Mouse (Mus musculus) urinary bladder, adult 2 months (tissue): Measurements from ENCODE around the gene Igsf9. TPM values are rescaled to one million over a fixed set of nuclear protein-coding genes. Genes with fewer than 3 reads are reported as not detected.

Experiments
- DNase-seq: peaks from one replicate; pipeline ENCODE4 v3.0.0; 2022; ENCODE audit warnings: low spot score
- polyA plus RNA-seq: library from polyadenylated mRNA; depleted of rRNA; stranded (reverse); fragments of >200 nt; gene quantifications from 2 replicates; pipeline ENCODE4 v1.2.3, GENCODE M21; 2012

The Igsf9 gene
- polyA plus RNA-seq, 1 experiment, result 14.1 TPM

- DNase-seq, result no peak
Measured at GRCm38 (mm10) chr1:172496030-172496429, 14.4 kb downstream of the Igsf9 start.

GRCm38 (mm10) chr1:172497428-172497827 lies 15.8 kb downstream of the Igsf9 start:
- DNase-seq, result no peak

- DNase-seq, result peak; percentile 75
Measured at GRCm38 (mm10) chr1:172499765-172500441, 18.3 kb downstream of the Igsf9 start, which contains the start of gene Tagln2. Gene Tagln2, plus strand, starts transcription at chr1:172500047.

GRCm38 (mm10) chr1:172500451-172501370 lies 19.1 kb downstream of the Igsf9 start:
- peak; percentile 61 for DNase-seq

GRCm38 (mm10) chr1:172501371-172502144 lies 20.0 kb downstream of the Igsf9 start:
- no peak for DNase-seq

- DNase-seq, result no peak
Measured at GRCm38 (mm10) chr1:172502145-172503110, 20.8 kb downstream of the Igsf9 start.

GRCm38 (mm10) chr1:172503111-172503997 lies 21.8 kb downstream of the Igsf9 start:
- DNase-seq, result no peak

GRCm38 (mm10) chr1:172504756-172505155 lies 23.2 kb downstream of the Igsf9 start:
- DNase-seq, result no peak

GRCm38 (mm10) chr1:172507001-172507400 lies 25.4 kb downstream of the Igsf9 start:
- no peak for DNase-seq

- no peak for DNase-seq
Measured at GRCm38 (mm10) chr1:172507701-172508100, 26.1 kb downstream of the Igsf9 start.

GRCm38 (mm10) chr1:172508172-172508571 lies 26.6 kb downstream of the Igsf9 start:
- DNase-seq, result no peak

- no peak for DNase-seq
Measured at GRCm38 (mm10) chr1:172509235-172509634, 27.6 kb downstream of the Igsf9 start.

- no peak for DNase-seq
Measured at GRCm38 (mm10) chr1:172509983-172510382, 28.4 kb downstream of the Igsf9 start.

- DNase-seq, result no peak
Measured at GRCm38 (mm10) chr1:172510421-172510972, 28.9 kb downstream of the Igsf9 start.

- DNase-seq, result no peak
Measured at GRCm38 (mm10) chr1:172512962-172513361, 31.4 kb downstream of the Igsf9 start.

GRCm38 (mm10) chr1:172513525-172514212 lies 32.1 kb downstream of the Igsf9 start:
- DNase-seq, result no peak

- no peak for DNase-seq
Measured at GRCm38 (mm10) chr1:172514213-172514529, 32.6 kb downstream of the Igsf9 start.

- DNase-seq, result no peak
Measured at GRCm38 (mm10) chr1:172514551-172515268, 33.1 kb downstream of the Igsf9 start.
